Mouse (Mus musculus) thymus, postnatal 10 days (tissue): ENCODE measurements around the gene Foxi2.

ENCODE experiments used
- DNase-seq, 2 experiments: peaks; one replicate each; pipeline ENCODE4 v3.0.0; 2021; ENCODE audit warnings: low spot score in 2 of 2

The Foxi2 gene

GRCm38 (mm10) chr7:135410237-135410965 is at the start of gene Foxi2:
Foxi2 (plus strand) TSS chr7:135410308.
- DNase-seq: no peak

- DNase-seq: no peak
Observed at GRCm38 (mm10) chr7:135364606-135365005, 45.5 kb upstream of the Foxi2 start.

DNA sequence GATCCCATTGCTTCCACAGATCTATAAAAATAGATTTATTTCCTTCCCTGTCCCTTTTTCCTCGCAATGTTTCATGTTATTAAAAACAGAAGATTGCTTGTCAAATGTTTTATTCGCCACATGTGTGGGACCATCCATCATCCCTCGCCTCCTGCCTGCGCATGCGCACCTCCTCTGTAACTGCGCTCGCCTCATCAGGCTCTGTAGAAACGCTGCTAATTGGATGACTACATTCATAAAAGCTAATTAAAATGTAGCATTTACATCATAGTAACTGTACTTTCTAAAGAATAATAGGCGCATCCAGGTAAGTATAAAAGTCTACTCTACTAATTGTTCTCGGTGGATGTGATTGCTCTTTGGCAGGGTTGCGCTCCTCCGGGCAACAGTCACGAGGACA is 34.1 kb upstream of the Foxi2 start:
- no peak for DNase-seq

GRCm38 (mm10) chr7:135376932-135377331 is 33.2 kb upstream of the Foxi2 start:
- DNase-seq: peak in 1 of 2 experiments; percentile 28

DNA sequence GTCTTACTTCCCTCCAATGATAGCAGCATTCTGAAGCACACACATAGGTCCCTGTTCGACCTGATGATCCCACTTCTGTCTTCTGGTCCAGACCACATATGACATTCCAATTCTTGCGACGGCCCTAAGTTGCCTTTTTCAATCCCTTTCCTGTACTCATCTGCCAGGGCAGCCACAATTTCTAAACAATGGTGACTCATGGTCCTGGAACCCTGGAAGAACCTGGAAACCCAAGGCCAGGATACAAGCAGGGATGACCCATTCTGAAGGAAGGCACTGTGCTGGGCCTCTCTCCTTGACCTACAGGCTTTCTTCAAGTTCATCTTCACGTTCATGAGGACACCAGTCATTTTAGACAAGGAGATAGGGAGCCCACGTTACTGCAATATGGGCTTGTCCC is 31.8 kb upstream of the Foxi2 start:
- DNase-seq: no peak

- DNase-seq: no peak
Observed at GRCm38 (mm10) chr7:135389039-135389438, 21.1 kb upstream of the Foxi2 start.

DNA sequence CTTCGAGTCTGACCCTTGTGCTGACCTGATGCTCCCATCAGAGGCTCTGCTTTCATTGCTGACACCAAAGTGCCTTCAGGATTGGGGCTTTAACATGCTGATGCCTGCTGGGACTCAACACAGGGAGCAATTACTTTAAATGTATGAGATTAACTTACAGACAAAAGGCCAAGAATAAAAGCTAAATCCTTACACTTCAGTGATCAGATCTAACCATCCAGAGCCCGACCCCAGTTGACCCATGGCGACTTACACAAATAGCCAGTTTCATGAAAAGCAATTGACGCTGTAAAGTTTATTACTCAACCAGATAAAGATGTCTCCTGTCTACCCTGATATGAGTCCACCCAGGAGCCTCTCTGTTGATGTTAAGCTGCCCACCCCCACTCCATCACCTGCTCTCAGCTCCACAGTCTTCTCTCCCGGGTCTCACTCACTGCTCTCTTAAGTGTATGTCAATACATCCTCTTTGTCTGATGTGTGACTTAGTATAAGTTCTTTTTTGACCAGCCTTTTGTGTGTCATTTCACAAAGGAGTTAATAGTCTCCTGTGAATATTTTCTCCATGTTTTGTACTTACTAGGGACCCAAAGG is 17.1 kb upstream of the Foxi2 start:
- DNase-seq: no peak

- DNase-seq: no peak
Observed at GRCm38 (mm10) chr7:135394436-135394835, 15.7 kb upstream of the Foxi2 start.

DNA sequence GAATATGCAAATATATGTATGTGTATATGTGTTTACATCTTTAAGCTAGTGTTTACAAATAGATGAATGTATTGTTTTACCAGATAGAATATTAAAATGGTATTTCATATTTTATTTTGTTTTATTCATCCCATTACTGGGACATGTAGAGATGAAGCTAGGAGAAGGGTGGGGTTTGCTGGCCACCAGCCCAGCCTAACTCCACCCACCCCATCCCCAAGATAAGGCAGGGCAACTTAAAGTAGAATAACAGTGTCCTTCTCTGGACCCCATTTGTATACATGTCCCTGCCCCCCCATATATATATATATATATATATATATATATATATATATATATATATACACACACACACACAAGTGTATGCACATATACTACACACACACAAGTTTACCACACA is 14.9 kb upstream of the Foxi2 start:
- no peak for DNase-seq

- no peak for DNase-seq
Observed at GRCm38 (mm10) chr7:135397096-135397495, 13.0 kb upstream of the Foxi2 start.

GRCm38 (mm10) chr7:135397874-135398273 is 12.2 kb upstream of the Foxi2 start:
- DNase-seq: no peak

DNA sequence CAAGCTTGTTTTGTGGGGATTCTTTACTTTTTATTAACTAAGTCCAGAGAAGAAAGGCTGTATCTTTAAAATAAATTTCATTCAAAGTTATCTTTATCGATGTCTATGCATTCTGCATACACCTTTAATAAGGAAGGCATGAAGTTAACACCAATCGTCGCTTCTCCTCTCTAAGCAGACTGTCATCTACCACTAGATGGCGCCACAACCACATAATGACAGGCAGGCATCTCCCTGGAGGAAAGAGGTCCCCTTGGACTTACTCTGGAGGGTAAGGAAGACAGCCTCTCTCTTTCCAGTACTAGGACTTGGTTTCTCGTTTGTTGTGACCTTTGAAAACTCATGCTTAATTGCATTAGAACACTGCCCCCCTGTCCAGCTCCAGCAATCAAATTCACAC is 6.7 kb upstream of the Foxi2 start:
- peak in 1 of 2 experiments; percentile 62 for DNase-seq

- DNase-seq: no peak
Observed at GRCm38 (mm10) chr7:135406761-135407160, 3.3 kb upstream of the Foxi2 start.

- DNase-seq: no peak
Observed at GRCm38 (mm10) chr7:135408501-135408900, 1.6 kb upstream of the Foxi2 start.

DNA sequence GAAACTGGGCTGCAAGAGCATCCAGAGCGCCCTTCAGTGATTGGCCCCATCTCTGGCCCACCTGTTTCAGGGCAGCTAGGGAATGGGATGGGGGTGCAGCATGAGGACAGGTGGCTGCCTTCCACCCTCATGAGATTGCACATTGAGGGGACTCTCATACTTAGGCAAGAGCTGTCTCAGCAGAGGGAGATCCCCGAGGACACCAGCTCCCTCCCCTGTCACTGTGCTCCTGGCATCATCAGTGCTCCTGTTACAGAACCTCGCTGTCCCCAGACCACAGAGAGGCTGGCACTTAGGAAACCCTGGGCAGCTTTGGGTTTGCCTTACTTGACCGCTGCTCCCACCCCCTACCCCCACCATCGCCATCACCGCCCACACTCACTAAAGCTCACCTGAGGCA is 2.2 kb downstream of the Foxi2 start:
- DNase-seq: no peak

DNA sequence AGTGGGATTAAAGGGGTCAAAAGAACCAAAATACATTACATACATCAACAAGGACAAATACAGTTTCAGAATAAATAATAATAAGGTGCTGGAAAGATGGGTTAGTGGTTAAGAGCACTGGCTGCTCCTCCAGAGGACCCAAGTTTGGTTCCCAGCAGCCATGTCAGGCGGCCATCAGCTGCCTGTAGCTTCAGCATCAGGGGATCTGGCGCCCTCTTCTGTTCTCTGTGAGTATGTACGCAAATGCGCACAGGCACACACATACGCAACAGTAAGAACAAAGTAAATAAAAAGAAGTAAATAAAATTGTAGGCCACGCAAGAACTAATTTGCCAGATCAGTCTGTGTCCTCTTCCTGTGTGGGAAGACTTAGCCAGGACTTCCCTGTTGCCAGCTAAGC is 18.7 kb downstream of the Foxi2 start:
- DNase-seq: no peak

DNA sequence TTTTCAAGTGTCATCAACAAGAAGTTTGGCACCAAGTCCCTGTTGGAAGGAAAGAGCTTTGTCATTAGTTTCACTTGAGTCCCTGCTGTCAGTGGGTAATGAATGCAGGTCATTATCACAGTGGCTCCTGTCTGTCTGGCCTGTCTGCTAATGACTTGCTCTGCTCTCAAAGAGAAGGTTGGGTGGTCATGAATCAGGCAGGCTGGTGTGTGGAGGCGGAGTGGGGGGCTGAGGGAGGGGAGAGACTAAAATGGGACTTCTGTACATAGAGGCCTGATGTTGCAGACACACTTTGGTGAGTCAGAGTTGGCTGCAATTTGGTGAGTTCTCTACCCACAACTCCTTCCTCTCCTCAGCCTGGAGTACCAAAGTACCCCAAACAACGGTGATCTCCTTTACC is 20.8 kb downstream of the Foxi2 start:
- DNase-seq: no peak

- DNase-seq: no peak
Observed at GRCm38 (mm10) chr7:135443903-135444302, 33.8 kb downstream of the Foxi2 start.

DNA sequence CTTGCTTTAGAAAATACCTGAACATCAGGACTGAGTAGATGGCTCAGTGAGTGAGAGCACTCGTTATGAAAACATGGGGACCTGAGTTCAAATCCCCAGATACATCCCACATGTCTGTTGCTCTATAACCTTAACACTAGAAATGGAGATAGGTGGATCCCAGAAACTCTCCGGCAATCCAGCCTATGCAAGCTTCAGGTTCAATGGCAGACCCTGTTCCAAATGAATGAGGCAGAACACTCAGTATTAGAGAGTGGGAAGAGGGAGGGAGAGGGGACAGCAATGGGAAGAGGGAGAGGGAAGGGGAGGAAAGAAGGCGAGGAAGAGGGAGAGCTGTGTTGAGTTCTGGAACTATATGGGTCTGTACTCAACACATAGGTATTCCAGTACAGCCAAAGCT is 41.2 kb downstream of the Foxi2 start:
- DNase-seq: no peak

- no peak for DNase-seq
Observed at GRCm38 (mm10) chr7:135452366-135452765, 42.3 kb downstream of the Foxi2 start.

DNA sequence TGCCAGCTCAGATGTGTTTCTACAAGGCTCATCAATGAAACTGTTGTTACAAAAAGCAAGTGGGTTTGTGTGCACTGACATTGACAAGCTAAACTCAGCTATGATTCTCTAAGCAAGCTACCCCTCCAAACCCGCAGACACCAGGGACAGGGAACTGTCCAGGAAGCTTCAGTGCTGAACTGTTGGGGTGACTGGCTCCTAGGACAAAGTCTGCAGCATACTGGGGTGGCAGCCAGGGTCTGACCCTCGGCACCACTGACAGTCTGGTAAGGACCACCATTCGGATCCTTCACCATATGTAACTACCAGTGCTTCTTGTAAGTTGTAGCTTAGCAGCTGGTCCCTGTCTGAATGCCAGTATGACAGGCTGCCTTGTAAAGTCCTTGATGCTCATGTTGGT is 43.6 kb downstream of the Foxi2 start:
- DNase-seq: no peak
